Mouse (Mus musculus) ES-Bruce4 (cell line): Measurements from ENCODE around the gene Olfr166. TPM values are rescaled to one million over a fixed set of nuclear protein-coding genes. Genes with fewer than 3 reads are reported as not detected.
"Not testable (repeated sequence)": the region's sequence is repeated elsewhere in the genome, so short reads cannot be mapped to it uniquely, and the experiment has no call there.

Experiments used
- H3K27ac ChIP-seq: 2 replicates; pipeline ENCODE4 v1.5.1; 2012; ENCODE audit warnings: low read length, inconsistent platforms; ENCODE audit not compliant: insufficient read depth
- H3K27me3 ChIP-seq: 2 replicates; pipeline ENCODE4 v1.6.1; 2012; ENCODE audit warnings: mild to moderate bottlenecking, low read length, inconsistent platforms; ENCODE audit not compliant: control insufficient read depth, poor library complexity, insufficient read depth, severe bottlenecking
- H3K36me3 ChIP-seq: 2 replicates; pipeline ENCODE4 v1.6.1; 2012; ENCODE audit warnings: inconsistent platforms, mild to moderate bottlenecking, low read length, moderate library complexity; ENCODE audit not compliant: control insufficient read depth, poor library complexity, insufficient read depth, severe bottlenecking
- H3K4me1 ChIP-seq: one replicate; pipeline ENCODE4 v1.8.1; 2011; ENCODE audit warnings: low read length; ENCODE audit not compliant: control insufficient read depth, insufficient read depth
- H3K4me3 ChIP-seq: 2 replicates; pipeline ENCODE4 v1.5.1; 2011; ENCODE audit warnings: low read depth, mild to moderate bottlenecking, low read length
- H3K9ac ChIP-seq: 2 replicates; pipeline ENCODE4 v1.6.1; 2012; ENCODE audit warnings: low read depth, mild to moderate bottlenecking, inconsistent platforms; ENCODE audit not compliant: poor library complexity, severe bottlenecking
- H3K9me3 ChIP-seq: replicated peaks from 2 replicates; pipeline ENCODE4 v1.6.1; 2012; ENCODE audit warnings: mild to moderate bottlenecking, low read length, inconsistent platforms; ENCODE audit not compliant: control insufficient read depth, poor library complexity, insufficient read depth, severe bottlenecking
- CTCF ChIP-seq: IDR thresholded peaks from one replicate; pipeline ENCODE4 v1.8.1; 2011; ENCODE audit warnings: low read depth, low read length
- EP300 ChIP-seq: IDR thresholded peaks from 2 replicates; pipeline ENCODE4 v1.6.1; 2011; ENCODE audit warnings: low read depth, low read length; ENCODE audit not compliant: insufficient read depth
- POLR2A ChIP-seq: IDR thresholded peaks from one replicate; pipeline ENCODE4 v1.8.1; 2011; ENCODE audit warnings: low read length; ENCODE audit not compliant: insufficient read depth
- polyA plus RNA-seq: library from polyadenylated mRNA; stranded (reverse); fragments of >200 nt; gene quantifications from 2 replicates; pipeline ENCODE4 v1.2.4, GENCODE M21; 2011; ENCODE audit warnings: low read depth; ENCODE audit not compliant: missing spikeins, insufficient read depth, insufficient read length

The Olfr166 gene
- not detected in 2 replicates for polyA plus RNA-seq

DNA sequence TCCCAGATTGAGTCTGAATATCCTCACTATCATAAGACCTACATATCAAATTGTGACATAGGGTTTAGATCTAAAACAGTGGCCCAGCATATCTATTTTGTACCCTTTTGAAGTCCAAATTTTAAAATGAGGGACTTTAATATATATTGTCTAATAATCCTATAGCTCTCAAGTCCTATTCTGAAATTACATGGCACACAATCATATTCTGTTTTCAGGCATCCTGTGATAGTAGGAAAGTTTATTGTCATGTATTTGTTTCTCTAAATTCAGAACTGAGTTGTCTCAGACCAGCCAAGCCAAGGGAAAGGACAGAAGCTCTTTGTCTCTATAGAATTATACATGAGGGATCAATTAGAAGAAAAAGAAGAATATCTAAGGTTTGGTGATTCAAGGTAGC lies at the start of gene Olfr166:
Gene Olfr166 (plus strand): TSS at position 301 of the 400 bp plus-strand sequence.
- H3K27me3 ChIP-seq: no peaks in the 10 kb centered on the region
- no peak within 1 kb of the TSS for H3K9ac ChIP-seq
- TF ChIP-seq EP300 (no peak), CTCF (no peak), POLR2A (no peak)
- H3K27ac ChIP-seq: no peak within 1 kb of the TSS
- H3K36me3 ChIP-seq: no peaks in the 10 kb centered on the region
- H3K9me3 ChIP-seq: no peaks in the 10 kb centered on the region
- H3K4me1 ChIP-seq: no peaks in the 10 kb centered on the region
- H3K4me3 ChIP-seq: no peak within 1 kb of the TSS

DNA sequence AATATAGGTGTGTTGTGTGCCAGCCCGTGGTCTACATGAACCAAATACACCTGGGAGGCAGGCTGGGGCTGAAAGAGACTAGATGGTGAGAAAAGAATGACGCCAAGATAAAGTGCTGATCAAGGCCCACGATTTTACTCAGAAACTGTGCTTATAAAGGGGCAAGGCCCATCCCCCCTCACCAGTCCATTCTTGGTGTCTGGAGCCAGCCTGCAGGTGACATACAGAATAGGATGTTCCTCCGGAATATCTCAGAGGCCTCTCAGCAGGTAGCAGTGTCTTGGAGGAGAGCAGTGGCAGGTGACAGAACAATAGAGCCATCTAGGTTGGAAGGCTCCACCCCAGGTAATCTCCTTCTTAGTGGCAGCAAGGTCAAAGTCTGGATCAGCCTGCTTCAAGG lies 24.8 kb upstream of the Olfr166 start:
- not testable (repeated sequence) for H3K9ac ChIP-seq, H3K36me3 ChIP-seq, H3K4me3 ChIP-seq, H3K4me1 ChIP-seq, H3K27ac ChIP-seq, H3K27me3 ChIP-seq
- peaks cover 15% of the 10 kb centered on the region for H3K9me3 ChIP-seq

GRCm38 (mm10) chr16:19464365-19464764 lies 19.1 kb upstream of the Olfr166 start:
- no peak overlapping the region for H3K9ac ChIP-seq
- no peaks in the 10 kb centered on the region for H3K36me3 ChIP-seq
- H3K4me1 ChIP-seq: no peaks in the 10 kb centered on the region
- no peak overlapping the region for H3K4me3 ChIP-seq
- no peaks in the 10 kb centered on the region for H3K27me3 ChIP-seq
- H3K9me3 ChIP-seq: peaks cover 3% of the 10 kb centered on the region
- no peak overlapping the region for H3K27ac ChIP-seq
- TF ChIP-seq EP300: no peak
- TF ChIP-seq CTCF: no peak
- TF ChIP-seq POLR2A: no peak

GRCm38 (mm10) chr16:19522166-19522565 lies 38.7 kb downstream of the Olfr166 start, which contains the start of gene Olfr167:
Olfr167 (minus strand) TSS chr16:19522266.
- no peak for TF ChIP-seq EP300
- TF ChIP-seq POLR2A: no peak
- no peak for TF ChIP-seq CTCF
- Histone ChIP-seq H3K9ac (no peak within 1 kb of the TSS), H3K27ac (no peak within 1 kb of the TSS), H3K9me3 (no peaks in the 10 kb centered on the region), H3K4me1 (no peaks in the 10 kb centered on the region), H3K4me3 (no peak within 1 kb of the TSS), H3K36me3 (no peaks in the 10 kb centered on the region), H3K27me3 (no peaks in the 10 kb centered on the region)

GRCm38 (mm10) chr16:19535455-19535854 lies 52.0 kb downstream of the Olfr166 start, which contains the start of gene Olfr168:
Olfr168 (minus strand) TSS chr16:19535555.
- TF ChIP-seq POLR2A (no peak), EP300 (no peak), CTCF (no peak)
- H3K9ac ChIP-seq: no peak within 1 kb of the TSS
- H3K4me1 ChIP-seq: no peaks in the 10 kb centered on the region
- H3K36me3 ChIP-seq: no peaks in the 10 kb centered on the region
- no peak within 1 kb of the TSS for H3K4me3 ChIP-seq
- no peak within 1 kb of the TSS for H3K27ac ChIP-seq
- H3K9me3 ChIP-seq: no peaks in the 10 kb centered on the region
- no peaks in the 10 kb centered on the region for H3K27me3 ChIP-seq

Other genes starting within 250 kb of the Olfr166 start
- gene Olfr164, start 169.6 kb upstream of the Olfr166 start, polyA plus RNA-seq: not detected in 2 replicates
- not detected in 2 replicates for gene Olfr165, start 60.6 kb upstream of the Olfr166 start, polyA plus RNA-seq
- gene Olfr167, start 38.6 kb downstream of the Olfr166 start, polyA plus RNA-seq: not detected in 2 replicates
- not detected in 2 replicates for gene Olfr168, start 51.9 kb downstream of the Olfr166 start, polyA plus RNA-seq
- not detected in 2 replicates for gene Olfr169, start 88.1 kb downstream of the Olfr166 start, polyA plus RNA-seq
- gene Olfr170, start 128.2 kb downstream of the Olfr166 start, polyA plus RNA-seq: not detected in 2 replicates
- not detected in 2 replicates for gene Olfr171, start 146.2 kb downstream of the Olfr166 start, polyA plus RNA-seq
- 0.26 TPM in 1 of 2 replicates, not detected in the other for gene Lamp3, start 222.7 kb downstream of the Olfr166 start, polyA plus RNA-seq